Mouse (Mus musculus): ENCODE measurements around the gene Lrp2. TPM values are rescaled to one million over a fixed set of nuclear protein-coding genes. Genes with fewer than 3 reads are reported as not detected.

Gene Lrp2
- 0.09 and 0.12 TPM in 2 replicates for polyA plus RNA-seq (2012; rRNA removed)

DNA sequence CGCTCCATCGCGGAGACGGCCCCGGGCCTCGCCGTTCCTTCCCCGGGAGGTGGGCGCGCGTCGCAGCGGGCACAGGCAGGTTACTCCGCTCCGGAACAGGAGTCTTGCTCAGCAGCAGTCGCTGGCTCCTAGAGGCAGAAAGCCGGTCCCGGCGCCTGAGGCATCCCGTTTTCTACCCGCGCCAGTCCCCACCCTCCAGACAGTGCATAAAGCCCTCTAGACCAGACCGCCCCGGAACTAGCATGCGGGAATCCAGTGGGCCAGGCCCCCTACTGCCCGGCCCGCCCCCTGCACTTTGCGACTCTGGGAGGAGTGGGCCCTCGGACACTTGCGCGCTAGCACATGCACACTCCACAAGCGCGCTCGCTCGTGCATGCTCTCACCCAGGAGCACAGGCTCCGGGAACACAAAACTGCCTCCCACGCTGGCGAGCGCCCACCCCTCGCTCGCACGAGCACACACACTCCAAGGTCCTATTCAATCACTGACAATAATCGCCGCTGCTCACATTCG lies at the start of gene Lrp2:
Gene Lrp2 (minus strand): TSS at position 180 of the 513 bp plus-strand sequence.

DNA sequence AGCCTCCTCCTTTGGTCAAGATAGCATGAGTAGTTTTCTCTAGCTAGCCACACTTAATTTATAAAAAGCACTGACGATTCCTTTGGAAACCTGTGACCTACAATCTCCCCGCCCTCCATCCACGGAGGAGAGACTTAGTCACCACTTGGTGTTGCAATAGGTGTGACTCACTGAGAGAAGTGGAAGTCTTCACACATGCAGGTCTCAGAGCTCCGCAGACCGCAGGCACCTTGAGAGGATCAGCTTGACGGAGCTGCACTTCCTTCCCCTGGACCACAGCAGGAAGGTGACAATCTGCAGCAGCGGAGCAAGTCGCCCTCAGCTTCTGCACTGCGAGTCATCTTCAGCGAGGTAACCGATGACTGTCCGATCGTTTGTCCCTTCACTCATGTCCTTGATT lies 205.6 kb downstream of the Lrp2 start, which contains the start of gene Dhrs9:
Gene Dhrs9 (plus strand): TSS at position 165 of the 400 bp plus-strand sequence.

Other genes starting within 250 kb of the Lrp2 start
- 54.5 and 73.3 TPM in 2 replicates for gene Abcb11, start 243.4 kb downstream of the Lrp2 start, polyA plus RNA-seq (2012; rRNA removed)
- 0.58 and 0.67 TPM in 2 replicates for gene Dhrs9, start 205.6 kb downstream of the Lrp2 start, polyA plus RNA-seq (2012; rRNA removed)
- gene Bbs5, start 61.1 kb upstream of the Lrp2 start, polyA plus RNA-seq (2012; rRNA removed): 2.4 and 2.9 TPM in 2 replicates
- gene Klhl41, start 84.1 kb upstream of the Lrp2 start, polyA plus RNA-seq (2012; rRNA removed): 0.02 and 0.04 TPM in 2 replicates
- gene Fastkd1, start 127.5 kb upstream of the Lrp2 start, polyA plus RNA-seq (2012; rRNA removed): 4.9 and 6.8 TPM in 2 replicates
- 7.7 and 8.0 TPM in 2 replicates for gene Ppig, start 136.5 kb upstream of the Lrp2 start, polyA plus RNA-seq (2012; rRNA removed)
- gene Ccdc173, start 203.5 kb upstream of the Lrp2 start, polyA plus RNA-seq (2012; rRNA removed): 0.29 and 0.39 TPM in 2 replicates
- 8.4 and 13.4 TPM in 2 replicates for gene Phospho2, start 203.6 kb upstream of the Lrp2 start, polyA plus RNA-seq (2012; rRNA removed)
- gene Klhl23, start 235.9 kb upstream of the Lrp2 start, polyA plus RNA-seq (2012; rRNA removed): 8.1 and 10.1 TPM in 2 replicates

All from liver, embryonic 18 days (tissue).